Mouse (Mus musculus): ENCODE measurements at regions not wholly inside any gene's neighbourhood (a gene's known extent, or its start where the extent isn't known, plus 50 kb on each side); places are given as distances from the start of the nearest gene placed in this dataset.

DNA sequence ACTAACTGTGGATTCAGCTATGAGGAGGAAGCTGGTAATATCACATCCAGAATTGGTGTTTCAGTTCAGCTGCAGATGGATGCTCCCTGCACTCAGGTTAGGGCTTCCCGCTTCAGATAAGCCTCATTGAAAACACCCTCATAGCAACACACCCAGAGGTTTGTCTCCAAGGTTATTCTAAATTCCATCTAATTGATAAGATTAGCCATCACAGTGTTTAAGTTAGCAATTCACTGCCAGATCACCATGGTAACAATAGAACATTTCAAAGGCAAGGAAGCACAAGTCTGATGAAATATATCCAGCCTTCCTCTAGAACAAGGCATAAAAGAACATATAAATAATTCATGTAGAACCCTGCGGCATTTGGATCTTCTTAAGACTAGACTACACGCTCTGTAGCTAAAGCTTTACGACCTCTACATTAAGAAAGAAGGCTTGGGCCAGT is 450.1 kb downstream of the Fam198b start:
- Histone ChIP-seq H3K36me3 (ENCODE audit: control insufficient read depth, insufficient read depth, low read length) (no peaks in the 10 kb centered on the region), H3K4me2 (ENCODE audit: low read depth, low read length) (no peak overlapping the region), H3K27ac (ENCODE audit: low read depth, low read length) (no peak overlapping the region), H3K4me3 (ENCODE audit: low read depth, low read length) (no peak overlapping the region), H3K4me1 (ENCODE audit: control insufficient read depth, insufficient read depth, low read length) (no peaks in the 10 kb centered on the region), H3K9ac (replicated peaks; ENCODE audit: low read depth, low read length) (no peak overlapping the region), H3K9me3 (ENCODE audit: control insufficient read depth, low read length) (no peaks in the 10 kb centered on the region), H3K27me3 (ENCODE audit: control insufficient read depth, insufficient read depth, low read length) (no peaks in the 10 kb centered on the region)
- WGBS = 15% methylated on average over 4 of the region's 4 CpGs
- peak; percentile 71 for ATAC-seq (ENCODE audit: low read depth)

DNA sequence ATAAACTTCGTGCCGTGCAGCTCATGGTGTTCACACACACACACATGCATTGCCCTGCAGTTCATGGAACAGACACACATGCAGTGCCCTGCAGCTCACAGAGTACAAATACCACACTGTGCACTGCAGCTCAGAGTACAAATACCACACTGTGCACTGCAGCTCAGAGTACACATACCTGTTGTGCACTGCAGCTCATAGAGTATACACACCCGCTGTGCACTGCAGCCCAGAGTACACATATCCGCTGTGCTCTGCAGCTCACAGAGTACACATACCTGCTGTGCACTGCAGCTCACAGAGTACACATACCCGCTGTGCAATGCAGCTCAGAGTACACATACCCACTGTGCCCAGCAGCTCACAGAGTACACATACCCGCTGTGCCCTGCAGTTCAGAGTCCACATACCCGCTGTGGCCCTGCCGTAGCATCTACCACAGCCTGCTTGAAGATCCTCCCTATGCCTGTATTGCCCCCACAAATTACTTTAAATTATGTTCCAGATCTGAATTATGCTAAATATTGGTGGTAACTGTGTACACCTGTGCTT is 451.9 kb downstream of the Fam198b start:
- peak; percentile 48 for ATAC-seq (ENCODE audit: low read depth)
- H3K36me3 ChIP-seq (ENCODE audit: control insufficient read depth, insufficient read depth, low read length) = no peaks in the 10 kb centered on the region
- no peak overlapping the region for H3K9ac ChIP-seq (replicated peaks; ENCODE audit: low read depth, low read length)
- WGBS = 88% methylated on average over 8 of the region's 8 CpGs
- no peak overlapping the region for H3K4me3 ChIP-seq (ENCODE audit: low read depth, low read length)
- no peaks in the 10 kb centered on the region for H3K27me3 ChIP-seq (ENCODE audit: control insufficient read depth, insufficient read depth, low read length)
- H3K4me1 ChIP-seq (ENCODE audit: control insufficient read depth, insufficient read depth, low read length) = no peaks in the 10 kb centered on the region
- H3K27ac ChIP-seq (ENCODE audit: low read depth, low read length) = no peak overlapping the region
- H3K4me2 ChIP-seq (ENCODE audit: low read depth, low read length) = no peak overlapping the region
- H3K9me3 ChIP-seq (ENCODE audit: control insufficient read depth, low read length) = no peaks in the 10 kb centered on the region

DNA sequence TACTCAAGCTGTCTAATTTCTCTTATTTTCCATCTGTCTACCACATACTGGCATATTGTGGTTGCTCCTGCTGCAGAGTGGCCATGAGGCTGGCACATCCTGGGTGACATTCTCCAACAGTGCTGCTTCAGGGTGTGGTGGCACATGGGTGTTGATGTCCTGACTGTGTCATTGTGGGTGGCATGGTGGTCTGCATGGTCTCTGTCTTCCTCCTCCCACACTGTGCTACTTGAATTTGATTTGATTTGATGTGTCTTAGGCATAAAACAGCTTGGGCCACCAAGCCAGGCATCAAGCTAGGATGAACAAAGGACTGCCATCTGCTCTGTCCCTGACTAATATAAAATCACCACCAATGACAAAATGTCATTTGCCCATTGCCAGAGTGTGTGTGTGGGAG is 434.7 kb downstream of the Gria2 start:
- no peaks in the 10 kb centered on the region for H3K36me3 ChIP-seq (ENCODE audit: control insufficient read depth, insufficient read depth, low read length)
- no peak overlapping the region for H3K4me2 ChIP-seq (ENCODE audit: low read depth, low read length)
- H3K9ac ChIP-seq (replicated peaks; ENCODE audit: low read depth, low read length) = no peak overlapping the region
- no peaks in the 10 kb centered on the region for H3K27me3 ChIP-seq (ENCODE audit: control insufficient read depth, insufficient read depth, low read length)
- no peak overlapping the region for H3K4me3 ChIP-seq (ENCODE audit: low read depth, low read length)
- H3K4me1 ChIP-seq (ENCODE audit: control insufficient read depth, insufficient read depth, low read length) = no peaks in the 10 kb centered on the region
- ATAC-seq (ENCODE audit: low read depth) = no peak
- no peaks in the 10 kb centered on the region for H3K9me3 ChIP-seq (ENCODE audit: control insufficient read depth, low read length)
- H3K27ac ChIP-seq (ENCODE audit: low read depth, low read length) = no peak overlapping the region

DNA sequence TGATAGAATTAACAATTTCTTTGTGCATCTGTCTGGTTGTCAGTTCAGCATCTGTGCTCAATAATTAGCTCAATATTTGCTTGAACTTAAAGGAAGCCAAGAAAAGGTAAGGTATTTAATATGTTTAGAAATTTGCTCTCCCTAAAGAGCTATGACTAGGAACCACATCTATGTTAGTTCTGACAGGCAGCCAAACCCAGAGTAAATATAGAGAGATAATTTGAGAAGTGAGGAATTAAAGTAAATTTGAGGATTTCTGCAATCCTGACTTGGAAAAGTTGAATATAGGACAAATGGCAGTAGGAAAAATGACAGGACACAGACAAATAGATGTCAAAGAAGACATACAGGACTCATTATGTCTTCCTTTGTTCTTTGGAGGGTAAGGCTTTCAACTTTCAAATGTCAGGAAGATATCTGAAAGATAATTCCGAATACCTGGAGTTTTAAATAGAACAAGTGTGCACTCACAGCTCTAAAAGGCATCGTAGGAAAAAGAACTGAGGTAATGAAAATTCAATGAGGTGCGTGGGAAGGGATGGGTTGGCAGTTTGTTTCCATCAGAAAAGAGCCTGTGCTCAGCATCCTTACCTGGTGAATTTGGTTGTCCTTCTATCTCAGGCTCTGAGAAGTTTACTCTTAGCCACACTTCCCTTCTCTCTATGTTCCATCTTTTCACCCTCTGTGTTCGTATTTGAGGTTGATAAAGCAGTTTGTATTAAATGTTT is 433.3 kb downstream of the Gria2 start:
- Histone ChIP-seq H3K4me3 (ENCODE audit: low read depth, low read length) (no peak overlapping the region), H3K36me3 (ENCODE audit: control insufficient read depth, insufficient read depth, low read length) (no peaks in the 10 kb centered on the region), H3K27me3 (ENCODE audit: control insufficient read depth, insufficient read depth, low read length) (no peaks in the 10 kb centered on the region), H3K27ac (ENCODE audit: low read depth, low read length) (no peak overlapping the region), H3K4me1 (ENCODE audit: control insufficient read depth, insufficient read depth, low read length) (no peaks in the 10 kb centered on the region), H3K4me2 (ENCODE audit: low read depth, low read length) (no peak overlapping the region), H3K9me3 (ENCODE audit: control insufficient read depth, low read length) (no peaks in the 10 kb centered on the region), H3K9ac (replicated peaks; ENCODE audit: low read depth, low read length) (no peak overlapping the region)
- 86% methylated on average over 4 of the region's 4 CpGs for WGBS
- no peak for ATAC-seq (ENCODE audit: low read depth)

DNA sequence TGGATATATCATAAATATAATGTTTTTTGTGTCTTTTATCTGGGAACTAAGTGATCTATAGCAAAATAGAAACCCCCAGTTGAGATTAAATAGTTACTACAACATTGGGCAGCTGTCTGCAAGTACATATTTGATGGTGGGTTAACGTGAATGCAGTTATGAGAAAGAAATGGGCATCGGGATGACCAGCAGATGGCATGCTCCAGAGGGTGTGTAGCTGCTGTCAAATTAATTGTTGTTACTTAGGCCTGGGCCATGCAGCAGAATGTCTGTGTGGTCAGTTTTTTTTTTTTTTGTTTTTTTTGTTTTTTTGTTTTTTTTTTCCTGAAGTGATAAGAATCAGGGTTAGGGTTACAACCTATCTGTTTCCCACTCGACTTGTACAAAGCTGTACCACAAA is 430.2 kb downstream of the Gria2 start:
- Histone ChIP-seq H3K4me2 (ENCODE audit: low read depth, low read length) (no peak overlapping the region), H3K4me3 (ENCODE audit: low read depth, low read length) (no peak overlapping the region), H3K9ac (replicated peaks; ENCODE audit: low read depth, low read length) (no peak overlapping the region), H3K36me3 (ENCODE audit: control insufficient read depth, insufficient read depth, low read length) (no peaks in the 10 kb centered on the region), H3K9me3 (ENCODE audit: control insufficient read depth, low read length) (no peaks in the 10 kb centered on the region), H3K27me3 (ENCODE audit: control insufficient read depth, insufficient read depth, low read length) (no peaks in the 10 kb centered on the region), H3K4me1 (ENCODE audit: control insufficient read depth, insufficient read depth, low read length) (no peaks in the 10 kb centered on the region), H3K27ac (ENCODE audit: low read depth, low read length) (no peak overlapping the region)
- ATAC-seq (ENCODE audit: low read depth) = no peak
- WGBS = 81% methylated on average over 3 of the region's 3 CpGs

DNA sequence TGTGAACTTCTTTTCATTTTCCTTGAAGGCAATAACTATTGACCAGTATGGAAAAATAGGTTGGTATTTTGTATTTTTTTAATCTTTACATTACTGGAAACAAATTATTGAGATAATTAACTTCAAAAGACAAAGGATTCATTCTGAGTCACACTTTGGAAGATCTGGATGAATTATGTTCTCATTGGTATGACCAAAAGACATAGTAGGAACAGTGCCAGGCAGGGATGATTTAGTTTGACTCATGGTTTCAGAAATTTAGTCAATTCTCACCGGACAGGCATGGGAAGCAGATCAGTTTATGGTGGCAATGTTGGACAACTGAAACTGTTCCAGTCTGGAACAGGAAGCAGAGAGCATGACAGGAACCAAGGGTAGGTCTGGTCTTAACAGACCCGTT is 416.6 kb downstream of the Gria2 start:
- no peak overlapping the region for H3K4me3 ChIP-seq (ENCODE audit: low read depth, low read length)
- H3K27ac ChIP-seq (ENCODE audit: low read depth, low read length) = no peak overlapping the region
- H3K9ac ChIP-seq (replicated peaks; ENCODE audit: low read depth, low read length) = no peak overlapping the region
- H3K36me3 ChIP-seq (ENCODE audit: control insufficient read depth, insufficient read depth, low read length) = no peaks in the 10 kb centered on the region
- H3K4me2 ChIP-seq (ENCODE audit: low read depth, low read length) = no peak overlapping the region
- 89% methylated on average over 2 of the region's 2 CpGs for WGBS
- no peaks in the 10 kb centered on the region for H3K9me3 ChIP-seq (ENCODE audit: control insufficient read depth, low read length)
- no peaks in the 10 kb centered on the region for H3K4me1 ChIP-seq (ENCODE audit: control insufficient read depth, insufficient read depth, low read length)
- no peak for ATAC-seq (ENCODE audit: low read depth)
- no peaks in the 10 kb centered on the region for H3K27me3 ChIP-seq (ENCODE audit: control insufficient read depth, insufficient read depth, low read length)

DNA sequence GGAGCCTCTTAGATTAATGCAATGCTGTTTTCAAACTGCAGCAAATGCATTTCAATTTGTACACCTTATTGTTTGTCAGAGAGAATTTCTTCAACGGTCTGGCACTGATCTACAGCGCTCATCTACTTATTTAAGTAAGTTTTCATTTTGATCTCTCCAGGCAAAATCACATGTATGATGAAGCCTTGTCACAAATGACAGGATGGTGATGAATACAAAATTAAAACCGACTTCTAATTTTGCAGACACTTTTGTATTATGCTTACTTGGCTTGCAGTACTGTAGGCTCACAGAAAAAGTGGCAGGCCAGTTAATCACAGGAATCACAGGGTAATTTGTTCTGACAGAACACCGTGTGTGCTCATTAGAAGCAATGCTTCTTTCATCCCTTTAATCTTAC is 406.4 kb downstream of the Gria2 start:
- H3K4me3 ChIP-seq (ENCODE audit: low read depth, low read length) = no peak overlapping the region
- H3K36me3 ChIP-seq (ENCODE audit: control insufficient read depth, insufficient read depth, low read length) = no peaks in the 10 kb centered on the region
- no peaks in the 10 kb centered on the region for H3K27me3 ChIP-seq (ENCODE audit: control insufficient read depth, insufficient read depth, low read length)
- H3K27ac ChIP-seq (ENCODE audit: low read depth, low read length) = no peak overlapping the region
- H3K4me1 ChIP-seq (ENCODE audit: control insufficient read depth, insufficient read depth, low read length) = no peaks in the 10 kb centered on the region
- WGBS = 64% methylated on average over 4 of the region's 4 CpGs
- no peaks in the 10 kb centered on the region for H3K9me3 ChIP-seq (ENCODE audit: control insufficient read depth, low read length)
- H3K9ac ChIP-seq (replicated peaks; ENCODE audit: low read depth, low read length) = no peak overlapping the region
- H3K4me2 ChIP-seq (ENCODE audit: low read depth, low read length) = no peak overlapping the region
- ATAC-seq (ENCODE audit: low read depth) = no peak

DNA sequence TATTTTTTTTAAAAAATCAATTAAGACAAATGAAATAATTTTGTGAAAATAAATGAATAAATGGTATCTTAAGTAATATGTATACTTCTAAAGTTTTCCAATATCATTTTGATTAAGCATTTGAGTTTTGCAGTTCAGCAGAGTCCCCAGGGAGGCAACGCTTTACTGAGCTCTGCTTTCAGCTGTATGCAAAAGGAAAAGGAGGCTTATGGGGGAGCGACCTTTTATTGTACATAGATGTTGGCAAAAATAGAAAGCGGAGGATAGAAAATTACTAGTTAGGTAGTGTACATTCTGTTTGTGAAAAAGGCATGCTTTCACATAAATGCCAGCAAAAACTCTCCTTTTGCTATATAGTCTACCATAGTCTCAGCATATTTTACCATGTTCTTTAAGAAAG is 382.2 kb downstream of the Gria2 start:
- Histone ChIP-seq H3K4me2 (ENCODE audit: low read depth, low read length) (no peak overlapping the region), H3K4me1 (ENCODE audit: control insufficient read depth, insufficient read depth, low read length) (no peaks in the 10 kb centered on the region), H3K27ac (ENCODE audit: low read depth, low read length) (no peak overlapping the region), H3K9me3 (ENCODE audit: control insufficient read depth, low read length) (no peaks in the 10 kb centered on the region), H3K4me3 (ENCODE audit: low read depth, low read length) (no peak overlapping the region), H3K36me3 (ENCODE audit: control insufficient read depth, insufficient read depth, low read length) (no peaks in the 10 kb centered on the region), H3K27me3 (ENCODE audit: control insufficient read depth, insufficient read depth, low read length) (no peaks in the 10 kb centered on the region), H3K9ac (replicated peaks; ENCODE audit: low read depth, low read length) (no peak overlapping the region)
- ATAC-seq (ENCODE audit: low read depth) = no peak
- WGBS = 89% methylated on average over 3 of the region's 3 CpGs

DNA sequence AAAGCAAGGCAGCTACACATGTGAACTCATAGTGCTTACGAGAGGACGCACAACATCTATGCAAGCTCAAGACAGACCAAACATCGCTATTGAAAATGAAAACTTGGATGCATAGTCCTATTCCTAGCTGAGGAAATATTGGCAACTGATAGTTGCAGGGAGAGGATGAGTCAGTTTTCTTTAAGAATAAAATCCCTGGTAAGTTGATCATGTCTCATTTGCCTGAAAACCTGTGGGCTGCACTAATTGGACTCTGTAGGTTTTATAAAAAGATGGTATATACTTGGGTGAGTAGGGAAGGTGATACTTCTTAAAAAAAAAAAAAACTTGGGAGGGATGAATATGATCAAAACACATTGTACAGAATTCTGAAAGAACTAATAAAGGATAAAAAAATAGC is 381.2 kb downstream of the Gria2 start:
- WGBS = 95% methylated on average over 3 of the region's 3 CpGs
- H3K27me3 ChIP-seq (ENCODE audit: control insufficient read depth, insufficient read depth, low read length) = no peaks in the 10 kb centered on the region

More for the DNA sequence above, 381.2 kb downstream of the Gria2 start:
- Histone ChIP-seq H3K9ac (replicated peaks; ENCODE audit: low read depth, low read length) (no peak overlapping the region), H3K4me3 (ENCODE audit: low read depth, low read length) (no peak overlapping the region), H3K4me1 (ENCODE audit: control insufficient read depth, insufficient read depth, low read length) (no peaks in the 10 kb centered on the region), H3K27ac (ENCODE audit: low read depth, low read length) (no peak overlapping the region), H3K9me3 (ENCODE audit: control insufficient read depth, low read length) (no peaks in the 10 kb centered on the region), H3K4me2 (ENCODE audit: low read depth, low read length) (no peak overlapping the region), H3K36me3 (ENCODE audit: control insufficient read depth, insufficient read depth, low read length) (no peaks in the 10 kb centered on the region)
- ATAC-seq (ENCODE audit: low read depth) = no peak

Data from neural tube, embryonic 14.5 days (tissue).